Mouse (Mus musculus): Measurements from ENCODE around the gene 2410004P03Rik. TPM values are rescaled to one million over a fixed set of nuclear protein-coding genes. Genes with fewer than 3 reads are reported as not detected.

2410004P03Rik gene
- total and polyA plus RNA-seq, 2 experiments from 2014 or later: 7.8 to 8.6 TPM

DNA sequence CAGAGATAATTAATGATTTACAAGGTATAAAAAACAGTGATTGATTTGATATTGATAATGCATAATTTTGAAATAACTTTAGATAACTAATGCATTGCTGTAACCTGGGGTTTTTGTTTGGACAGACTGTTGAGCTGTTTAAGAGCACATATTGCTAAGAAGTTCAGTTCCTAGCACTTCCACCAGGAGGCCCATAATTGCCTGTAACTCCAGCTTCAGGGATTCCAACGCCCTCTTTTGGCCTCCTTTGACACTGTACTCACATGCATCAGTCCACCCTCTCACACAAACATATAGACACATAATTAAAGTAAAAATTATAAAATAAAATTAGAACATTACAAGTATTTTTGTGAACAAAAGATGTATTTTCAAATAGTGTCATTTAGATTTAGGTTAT is 52.7 kb downstream of the 2410004P03Rik start:
- DNase-seq (ENCODE audit: low spot score): peak; percentile 18
- H3K9me3 ChIP-seq (ENCODE audit: low read length): no peaks in the 10 kb centered on the region
- no peak for ATAC-seq
- no peaks in the 10 kb centered on the region for H3K27me3 ChIP-seq (ENCODE audit: insufficient read depth, low read length)
- 64% methylated on average over 1 of the region's 1 CpGs for WGBS
- peaks cover 36% of the 10 kb centered on the region; the same call in 1 of the 2 replicates for H3K36me3 ChIP-seq (ENCODE audit: insufficient read depth, low read length)
- no peak overlapping the region for H3K4me3 ChIP-seq (ENCODE audit: low read length)
- H3K9ac ChIP-seq (replicated peaks; ENCODE audit: low read length): no peak overlapping the region
- TF ChIP-seq CTCF (IDR thresholded peaks at IDR 0.05; ENCODE audit: low read depth): peak; percentile 52
- no peak overlapping the region for H3K4me2 ChIP-seq (ENCODE audit: low read depth, low read length)
- H3K27ac ChIP-seq: no peak overlapping the region
- no peaks in the 10 kb centered on the region for H3K4me1 ChIP-seq (ENCODE audit: insufficient read depth, low read length)

Other genes with a start within 250 kb of the 2410004P03Rik start
- gene Greb1, start 210.8 kb downstream of the 2410004P03Rik start, total RNA-seq (2014; rRNA removed): 0.86 and 2.1 TPM in 2 replicates
- 0.32 and 0.33 TPM in 2 replicates for gene Greb1, start 210.8 kb downstream of the 2410004P03Rik start, polyA plus RNA-seq (2015; fragmentation: Nextera tagmentation; extraction: Ambion mirVana)
- 21.2 and 27.5 TPM in 2 replicates for gene E2f6, start 200.8 kb downstream of the 2410004P03Rik start, total RNA-seq (2014; rRNA removed)
- 20.0 and 21.3 TPM in 2 replicates for gene E2f6, start 200.8 kb downstream of the 2410004P03Rik start, polyA plus RNA-seq (2015; fragmentation: Nextera tagmentation; extraction: Ambion mirVana)
- 20.4 and 20.9 TPM in 2 replicates for gene Rock2, start 116.8 kb downstream of the 2410004P03Rik start, total RNA-seq (2014; rRNA removed)
- 12.2 and 12.7 TPM in 2 replicates for gene Rock2, start 116.8 kb downstream of the 2410004P03Rik start, polyA plus RNA-seq (2015; fragmentation: Nextera tagmentation; extraction: Ambion mirVana)
- gene Pqlc3, start 11.3 kb downstream of the 2410004P03Rik start, total RNA-seq (2014; rRNA removed): 2.6 and 4.3 TPM in 2 replicates
- 2.2 and 2.5 TPM in 2 replicates for gene Pqlc3, start 11.3 kb downstream of the 2410004P03Rik start, polyA plus RNA-seq (2015; fragmentation: Nextera tagmentation; extraction: Ambion mirVana)
- 8.9 and 10.5 TPM in 2 replicates for gene Kcnf1, start 165.2 kb upstream of the 2410004P03Rik start, total RNA-seq (2014; rRNA removed)
- gene Kcnf1, start 165.2 kb upstream of the 2410004P03Rik start, polyA plus RNA-seq (2015; fragmentation: Nextera tagmentation; extraction: Ambion mirVana): 3.0 and 3.3 TPM in 2 replicates